Mouse (Mus musculus): Measurements from ENCODE around the gene Megf11. TPM values are rescaled to one million over a fixed set of nuclear protein-coding genes. Genes with fewer than 3 reads are reported as not detected.

Megf11 gene
- polyA plus RNA-seq, 2 experiments = 0.80 to 1.0 TPM

- H3K27ac ChIP-seq (replicated peaks; ENCODE audit: low read depth, low read length) = no peak overlapping the region
- H3K9ac ChIP-seq (ENCODE audit: low read depth, low read length, severe bottlenecking) = no peak overlapping the region
- H3K27me3 ChIP-seq (ENCODE audit: control insufficient read depth, insufficient read depth, low read length) = no peaks in the 10 kb centered on the region
- no peak overlapping the region for H3K4me3 ChIP-seq (replicated peaks; ENCODE audit: low read length)
- H3K4me1 ChIP-seq (ENCODE audit: control insufficient read depth, insufficient read depth, low read length) = no peaks in the 10 kb centered on the region
- TF ChIP-seq POLR2A (IDR thresholded peaks at IDR 0.05; ENCODE audit: borderline replicate concordance, extremely low read depth, insufficient read depth, insufficient read length) = no peak
- no peak for DNase-seq (ENCODE audit: low spot score)
- no peaks in the 10 kb centered on the region for H3K9me3 ChIP-seq (ENCODE audit: control insufficient read depth, low read length)
- no peak for ATAC-seq (ENCODE audit: low FRiP score, low read depth)
- 31% methylated on average over 5 of the region's 5 CpGs for WGBS
- no peak overlapping the region for H3K4me2 ChIP-seq (replicated peaks; ENCODE audit: low read depth, low read length, severe bottlenecking)
- no peaks in the 10 kb centered on the region for H3K36me3 ChIP-seq (ENCODE audit: control insufficient read depth, insufficient read depth, low read length)
Measured at GRCm38 (mm10) chr9:64586292-64586691, 200.9 kb downstream of the Megf11 start.

GRCm38 (mm10) chr9:64587991-64588390 lies 202.6 kb downstream of the Megf11 start:
- no peak for TF ChIP-seq POLR2A (IDR thresholded peaks at IDR 0.05; ENCODE audit: borderline replicate concordance, extremely low read depth, insufficient read depth, insufficient read length)
- Histone ChIP-seq H3K36me3 (ENCODE audit: control insufficient read depth, insufficient read depth, low read length) (no peaks in the 10 kb centered on the region), H3K4me2 (replicated peaks; ENCODE audit: low read depth, low read length, severe bottlenecking) (no peak overlapping the region), H3K4me3 (replicated peaks; ENCODE audit: low read length) (no peak overlapping the region), H3K9me3 (ENCODE audit: control insufficient read depth, low read length) (no peaks in the 10 kb centered on the region), H3K27ac (replicated peaks; ENCODE audit: low read depth, low read length) (no peak overlapping the region), H3K4me1 (ENCODE audit: control insufficient read depth, insufficient read depth, low read length) (no peaks in the 10 kb centered on the region), H3K9ac (ENCODE audit: low read depth, low read length, severe bottlenecking) (no peak overlapping the region), H3K27me3 (ENCODE audit: control insufficient read depth, insufficient read depth, low read length) (no peaks in the 10 kb centered on the region)
- ATAC-seq (ENCODE audit: low FRiP score, low read depth) (no peak), DNase-seq (ENCODE audit: low spot score) (no peak)
- 90% methylated on average over 7 of the region's 7 CpGs for WGBS

- no peaks in the 10 kb centered on the region for H3K36me3 ChIP-seq (ENCODE audit: control insufficient read depth, insufficient read depth, low read length)
- no peaks in the 10 kb centered on the region for H3K27me3 ChIP-seq (ENCODE audit: control insufficient read depth, insufficient read depth, low read length)
- 58% methylated on average over 5 of the region's 5 CpGs for WGBS
- H3K9ac ChIP-seq (ENCODE audit: low read depth, low read length, severe bottlenecking) = no peak overlapping the region
- H3K4me1 ChIP-seq (ENCODE audit: control insufficient read depth, insufficient read depth, low read length) = no peaks in the 10 kb centered on the region
- ATAC-seq (ENCODE audit: low FRiP score, low read depth) (no peak), DNase-seq (ENCODE audit: low spot score) (no peak)
- H3K27ac ChIP-seq (replicated peaks; ENCODE audit: low read depth, low read length) = no peak overlapping the region
- H3K4me2 ChIP-seq (replicated peaks; ENCODE audit: low read depth, low read length, severe bottlenecking) = no peak overlapping the region
- no peak overlapping the region for H3K4me3 ChIP-seq (replicated peaks; ENCODE audit: low read length)
- no peaks in the 10 kb centered on the region for H3K9me3 ChIP-seq (ENCODE audit: control insufficient read depth, low read length)
- no peak for TF ChIP-seq POLR2A (IDR thresholded peaks at IDR 0.05; ENCODE audit: borderline replicate concordance, extremely low read depth, insufficient read depth, insufficient read length)
Measured at GRCm38 (mm10) chr9:64590634-64591041, 205.2 kb downstream of the Megf11 start.

GRCm38 (mm10) chr9:64591436-64591835 lies 206.0 kb downstream of the Megf11 start:
- no peak overlapping the region for H3K4me3 ChIP-seq (replicated peaks; ENCODE audit: low read length)
- H3K27me3 ChIP-seq (ENCODE audit: control insufficient read depth, insufficient read depth, low read length) = no peaks in the 10 kb centered on the region
- no peak for TF ChIP-seq POLR2A (IDR thresholded peaks at IDR 0.05; ENCODE audit: borderline replicate concordance, extremely low read depth, insufficient read depth, insufficient read length)
- no peak for DNase-seq (ENCODE audit: low spot score)
- no peak overlapping the region for H3K9ac ChIP-seq (ENCODE audit: low read depth, low read length, severe bottlenecking)
- no peak overlapping the region for H3K4me2 ChIP-seq (replicated peaks; ENCODE audit: low read depth, low read length, severe bottlenecking)
- no peaks in the 10 kb centered on the region for H3K9me3 ChIP-seq (ENCODE audit: control insufficient read depth, low read length)
- H3K4me1 ChIP-seq (ENCODE audit: control insufficient read depth, insufficient read depth, low read length) = no peaks in the 10 kb centered on the region
- no peak overlapping the region for H3K27ac ChIP-seq (replicated peaks; ENCODE audit: low read depth, low read length)
- no peak for ATAC-seq (ENCODE audit: low FRiP score, low read depth)
- WGBS = 81% methylated on average over 1 of the region's 1 CpGs
- H3K36me3 ChIP-seq (ENCODE audit: control insufficient read depth, insufficient read depth, low read length) = no peaks in the 10 kb centered on the region

GRCm38 (mm10) chr9:64594442-64594841 lies 209.0 kb downstream of the Megf11 start:
- no peak overlapping the region for H3K4me3 ChIP-seq (replicated peaks; ENCODE audit: low read length)
- H3K36me3 ChIP-seq (ENCODE audit: control insufficient read depth, insufficient read depth, low read length) = no peaks in the 10 kb centered on the region
- no peak overlapping the region for H3K9ac ChIP-seq (ENCODE audit: low read depth, low read length, severe bottlenecking)
- no peak overlapping the region for H3K4me2 ChIP-seq (replicated peaks; ENCODE audit: low read depth, low read length, severe bottlenecking)
- no peaks in the 10 kb centered on the region for H3K9me3 ChIP-seq (ENCODE audit: control insufficient read depth, low read length)
- H3K4me1 ChIP-seq (ENCODE audit: control insufficient read depth, insufficient read depth, low read length) = no peaks in the 10 kb centered on the region
- no peak for TF ChIP-seq POLR2A (IDR thresholded peaks at IDR 0.05; ENCODE audit: borderline replicate concordance, extremely low read depth, insufficient read depth, insufficient read length)
- DNase-seq (ENCODE audit: low spot score) (no peak), ATAC-seq (ENCODE audit: low FRiP score, low read depth) (no peak)
- 48% methylated on average over 8 of the region's 8 CpGs for WGBS
- H3K27ac ChIP-seq (replicated peaks; ENCODE audit: low read depth, low read length) = no peak overlapping the region
- H3K27me3 ChIP-seq (ENCODE audit: control insufficient read depth, insufficient read depth, low read length) = no peaks in the 10 kb centered on the region

GRCm38 (mm10) chr9:64598427-64598826 lies 213.0 kb downstream of the Megf11 start:
- WGBS = 93% methylated on average over 7 of the region's 7 CpGs
- Histone ChIP-seq H3K36me3 (ENCODE audit: control insufficient read depth, insufficient read depth, low read length) (no peaks in the 10 kb centered on the region), H3K9me3 (ENCODE audit: control insufficient read depth, low read length) (no peaks in the 10 kb centered on the region), H3K4me3 (replicated peaks; ENCODE audit: low read length) (no peak overlapping the region), H3K27ac (replicated peaks; ENCODE audit: low read depth, low read length) (no peak overlapping the region), H3K4me1 (ENCODE audit: control insufficient read depth, insufficient read depth, low read length) (no peaks in the 10 kb centered on the region), H3K4me2 (replicated peaks; ENCODE audit: low read depth, low read length, severe bottlenecking) (no peak overlapping the region), H3K27me3 (ENCODE audit: control insufficient read depth, insufficient read depth, low read length) (no peaks in the 10 kb centered on the region), H3K9ac (ENCODE audit: low read depth, low read length, severe bottlenecking) (no peak overlapping the region)
- ATAC-seq (ENCODE audit: low FRiP score, low read depth) (no peak), DNase-seq (ENCODE audit: low spot score) (no peak)
- no peak for TF ChIP-seq POLR2A (IDR thresholded peaks at IDR 0.05; ENCODE audit: borderline replicate concordance, extremely low read depth, insufficient read depth, insufficient read length)
